Mouse (Mus musculus) right cerebral cortex, postnatal 10 days (tissue): Measurements from ENCODE around the gene Snap25.

Experiments used
- DNase-seq, 2 experiments: peaks; one replicate each; pipeline ENCODE4 v3.0.0; 2021; ENCODE audit warnings: low spot score in 2 of 2

Snap25 gene

DNA sequence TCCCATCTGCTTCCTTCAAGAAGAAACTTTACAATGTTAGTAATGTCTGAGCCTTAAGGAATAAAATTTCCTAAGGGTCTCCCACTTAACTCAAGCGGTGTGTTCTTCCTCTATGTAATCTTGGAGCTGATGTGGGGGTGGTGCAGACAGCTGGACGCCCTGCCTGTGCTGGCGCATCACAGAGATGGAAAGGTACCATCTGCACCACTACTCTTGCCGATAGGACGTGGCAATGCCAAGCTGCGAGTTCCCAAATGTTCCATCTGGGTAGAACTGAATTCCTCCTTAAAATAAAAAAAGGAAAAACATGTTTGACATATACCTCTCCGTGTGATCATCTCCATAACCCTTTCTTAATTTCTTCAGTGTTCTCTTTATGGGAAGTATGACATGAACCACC is 89.9 kb downstream of the Snap25 start:
- DNase-seq: peak; percentile 58 to 74

DNA sequence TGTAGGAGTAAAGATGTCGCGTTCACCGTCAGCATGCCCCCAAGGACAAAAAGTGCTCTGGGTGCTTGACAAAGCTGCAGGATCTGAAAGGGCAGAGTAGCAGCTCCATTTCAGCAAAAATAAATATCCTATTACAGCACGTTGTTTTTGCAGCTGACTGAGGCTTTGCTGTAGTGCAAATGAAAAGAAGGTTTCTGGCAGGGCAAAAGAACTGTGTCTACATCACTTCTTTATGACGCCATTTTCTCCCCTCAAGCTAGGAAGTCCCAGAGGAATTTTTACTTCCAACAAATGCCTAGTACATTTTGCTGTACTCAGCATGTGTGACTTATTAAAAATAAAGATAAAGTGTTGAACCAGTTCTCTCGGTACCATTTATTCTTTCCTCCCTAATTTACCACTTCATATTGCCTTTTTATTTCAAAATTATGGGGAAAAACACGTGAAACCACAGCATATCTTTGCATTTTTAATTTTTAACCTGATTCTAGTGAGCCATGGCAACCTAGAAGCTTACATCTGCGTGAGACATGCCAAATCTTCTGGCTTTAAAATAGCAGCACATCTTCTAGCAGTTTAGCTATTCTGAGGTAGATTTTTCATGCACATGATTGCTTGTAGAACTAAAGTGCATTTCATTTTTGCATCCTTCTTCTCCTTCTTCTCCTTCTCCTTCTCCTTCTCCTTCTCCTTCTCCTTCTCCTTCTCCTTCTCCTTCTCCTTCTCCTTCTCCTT is 94.9 kb downstream of the Snap25 start:
- no peak for DNase-seq

DNA sequence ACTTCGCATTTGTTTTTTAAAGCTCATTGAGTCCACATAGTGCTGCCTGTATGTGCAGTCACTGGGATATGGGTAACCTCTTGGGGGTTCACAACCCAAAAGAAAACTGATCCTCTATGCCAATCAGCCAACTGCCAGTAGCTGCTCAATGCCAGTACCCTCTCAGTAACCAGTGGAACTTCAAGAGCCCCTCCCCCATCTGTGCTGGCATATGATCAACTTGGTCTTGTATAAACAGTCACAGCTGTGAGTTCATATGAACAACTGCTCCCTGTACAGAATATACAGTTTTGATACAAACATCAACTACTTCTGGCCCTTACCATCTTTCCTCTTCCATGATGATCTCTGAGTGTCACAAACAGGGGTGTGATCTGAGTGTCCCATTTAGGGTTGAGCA is 98.1 kb downstream of the Snap25 start:
- no peak for DNase-seq

DNA sequence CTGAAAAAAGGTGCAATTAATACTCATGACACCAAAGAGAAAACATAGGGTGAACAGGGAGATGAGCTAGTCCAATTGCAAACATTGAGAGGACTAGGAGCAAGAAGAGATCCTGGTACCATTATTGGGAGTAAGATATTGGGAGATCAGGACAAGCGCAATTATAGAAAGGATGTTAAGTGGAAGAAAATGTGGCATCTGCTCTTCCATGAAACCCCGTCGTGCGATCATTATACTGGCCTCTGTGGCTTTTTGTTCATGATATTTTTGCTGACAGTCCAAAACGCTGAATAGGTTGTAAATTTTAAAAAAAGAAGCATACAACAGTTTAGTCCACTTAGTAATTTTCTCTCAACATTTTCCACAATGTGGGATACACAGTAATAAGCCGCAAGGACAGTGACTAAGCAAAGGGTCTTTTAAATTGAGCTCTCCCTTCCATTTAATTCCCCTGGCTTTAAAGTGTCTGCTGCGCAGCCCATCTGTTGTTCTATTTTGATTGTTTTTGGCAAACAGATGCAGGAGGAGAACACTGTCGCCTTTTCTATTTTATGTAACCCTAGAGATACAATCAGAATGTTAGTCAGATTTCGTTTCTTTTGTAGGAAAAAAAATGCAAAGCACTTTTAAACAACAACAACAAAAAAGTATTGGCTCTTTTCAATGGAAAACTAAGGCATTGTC is 103.6 kb downstream of the Snap25 start:
- DNase-seq: no peak

DNA sequence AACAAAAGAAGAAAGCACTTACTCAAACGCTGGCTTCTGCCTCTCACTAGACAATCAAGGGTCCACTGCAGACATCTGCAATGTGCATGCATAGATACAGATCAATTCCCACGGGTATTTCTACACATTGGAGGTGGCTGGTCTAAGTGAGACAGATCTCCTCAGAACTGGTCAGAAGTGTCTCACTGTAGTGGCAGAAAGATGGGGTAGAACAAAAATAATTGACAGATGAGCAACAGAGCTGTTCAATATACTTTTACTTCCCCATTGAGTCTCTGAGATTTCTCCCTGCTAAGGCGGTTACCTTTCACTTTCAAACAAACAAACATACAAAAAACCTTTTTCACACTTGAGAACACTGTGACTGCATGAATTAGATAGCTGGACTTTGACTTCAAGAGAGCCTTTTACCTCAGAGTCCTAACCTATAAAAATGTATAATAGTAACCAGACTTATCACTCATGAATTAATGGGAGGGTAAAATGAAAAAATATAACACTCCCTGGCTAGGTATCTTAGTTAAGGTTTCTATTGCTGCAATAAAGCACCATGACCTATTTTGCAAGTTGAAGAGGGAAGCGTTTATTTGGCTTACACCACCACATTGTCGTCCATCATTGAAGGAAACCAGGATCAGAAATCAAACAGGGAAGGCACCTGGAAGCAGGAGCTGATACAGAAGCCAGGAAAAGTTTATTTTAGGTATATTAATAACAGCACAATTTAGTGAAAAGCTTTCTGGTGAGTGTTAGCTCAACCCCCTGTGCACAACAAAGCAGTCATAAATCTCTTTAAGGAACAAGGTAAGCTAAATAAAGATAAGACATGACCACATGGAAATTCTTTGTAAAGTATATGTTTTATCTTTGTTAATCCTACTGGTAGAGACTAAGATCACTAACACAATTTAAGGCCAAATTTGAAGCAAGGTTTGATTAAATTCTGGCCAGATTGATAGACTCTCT is 110.8 kb downstream of the Snap25 start:
- no peak for DNase-seq

DNA sequence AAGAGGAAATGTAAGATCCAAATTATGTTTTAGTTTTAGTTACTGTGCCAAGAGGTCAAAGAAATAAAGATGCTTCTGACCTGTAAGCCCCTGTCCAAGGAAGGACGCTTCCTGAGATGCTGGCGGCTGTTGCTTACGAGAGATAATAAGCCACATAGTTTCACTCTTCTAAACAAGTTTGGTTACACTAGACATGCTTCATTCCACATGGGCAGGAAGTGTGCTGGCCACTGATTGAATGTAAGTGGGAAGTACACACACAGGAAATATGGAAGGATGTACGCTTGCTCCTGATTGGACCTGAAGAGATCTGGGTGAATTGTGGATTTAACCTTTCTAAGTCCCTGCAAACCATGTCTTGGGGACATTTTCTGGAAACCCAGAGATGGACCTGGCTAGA is 114.4 kb downstream of the Snap25 start:
- DNase-seq: no peak
